Mouse (Mus musculus) forebrain, embryonic 16.5 days (tissue): ENCODE measurements around the gene Prex1. TPM values are rescaled to one million over a fixed set of nuclear protein-coding genes. Genes with fewer than 3 reads are reported as not detected.

Experiments used
- ATAC-seq: fragments of 200-750 bp; cut with Nextera tagmentation; 2 replicates; pipeline ENCODE4 v1.8.0; 2017; ENCODE audit warnings: mild to moderate bottlenecking, moderate library complexity
- H3K27ac ChIP-seq: fragments of 300-500 bp; sonication (generic); 2 replicates; pipeline ENCODE4 v1.5.1; 2014; ENCODE audit warnings: low read length, control low read depth
- H3K27me3 ChIP-seq: fragments of 300-500 bp; sonication (generic); replicated peaks from 2 replicates; pipeline ENCODE4 v1.6.1; 2014; ENCODE audit warnings: low read length; ENCODE audit not compliant: control insufficient read depth, insufficient read depth
- H3K36me3 ChIP-seq: fragments of 300-500 bp; sonication (generic); 2 replicates; pipeline ENCODE4 v1.6.1; 2014; ENCODE audit not compliant: control insufficient read depth, insufficient read depth
- H3K4me1 ChIP-seq: fragments of 300-500 bp; sonication (generic); replicated peaks from 2 replicates; pipeline ENCODE4 v1.6.1; 2014; ENCODE audit warnings: low read length; ENCODE audit not compliant: control insufficient read depth, insufficient read depth
- H3K4me2 ChIP-seq: fragments of 300-500 bp; sonication (generic); 2 replicates; pipeline ENCODE4 v1.6.1; 2014; ENCODE audit warnings: mild to moderate bottlenecking, low read length, control low read depth
- H3K4me3 ChIP-seq: fragments of 300-500 bp; sonication (generic); replicated peaks from 2 replicates; pipeline ENCODE4 v1.5.1; 2014; ENCODE audit warnings: mild to moderate bottlenecking, low read length, control low read depth
- H3K9ac ChIP-seq: fragments of 300-500 bp; sonication (generic); replicated peaks from 2 replicates; pipeline ENCODE4 v1.6.1; 2014; ENCODE audit warnings: low read depth, low read length, control low read depth
- H3K9me3 ChIP-seq: fragments of 300-500 bp; sonication (generic); 2 replicates; pipeline ENCODE4 v1.6.1; 2016; ENCODE audit warnings: low read length; ENCODE audit not compliant: control insufficient read depth
- WGBS: fragments of 180-500 bp; shearing (Covaris S2); extraction: QIAGEN DNeasy Blood & Tissue Kit; methylation state at CpG from one replicate; pipeline ENCODE4 v1.1.7; 2014; 5-methylcytosine and 5-hydroxymethylcytosine counted together
- polyA plus RNA-seq: library from polyadenylated mRNA; unstranded; fragments of >200 nt; fragmentation: Nextera tagmentation; extraction: Ambion mirVana; gene quantifications from 2 replicates; pipeline ENCODE4 v1.2.1, GENCODE M21; 2015

The Prex1 gene
- polyA plus RNA-seq, 1 experiment from 2014 or later: 38.5 TPM

DNA sequence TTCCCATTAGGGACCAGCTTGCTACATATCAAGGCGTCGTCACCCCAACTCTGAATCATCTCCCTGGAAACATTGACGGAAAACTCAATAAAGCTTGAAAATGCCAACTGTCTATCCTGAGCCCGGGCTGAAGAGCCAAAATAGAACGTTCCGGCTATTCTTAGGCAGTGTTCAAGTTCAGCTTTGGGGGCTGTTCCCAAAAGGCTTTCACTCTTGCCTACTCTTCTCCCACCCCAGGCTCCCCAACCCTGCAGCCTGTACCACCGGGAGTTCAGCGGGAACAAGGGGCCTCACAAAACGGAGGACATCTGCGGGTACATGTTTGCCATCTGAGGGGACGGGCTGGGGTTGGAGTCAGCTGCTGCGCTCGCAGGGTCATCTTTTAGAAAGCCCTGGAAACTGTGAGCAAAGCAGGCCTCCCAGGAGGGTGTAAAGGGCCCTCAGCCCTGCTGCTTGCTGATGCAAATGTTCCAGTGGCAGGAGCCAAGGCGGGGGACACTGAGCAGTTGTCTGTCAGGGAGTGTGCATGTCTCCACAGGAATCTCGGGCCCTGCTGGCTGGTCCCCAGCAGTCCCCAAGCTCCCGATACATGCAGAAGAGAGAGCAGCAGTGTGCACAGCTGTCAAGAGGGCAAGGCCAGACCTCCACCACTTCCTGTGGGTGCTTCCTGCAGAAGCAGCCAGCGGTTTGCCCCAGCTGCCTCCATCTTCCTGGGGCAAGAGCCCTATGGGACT, 83.5 kb downstream of the Prex1 start:
- Histone ChIP-seq H3K4me2 (no peak overlapping the region), H3K27ac (no peak overlapping the region), H3K9me3 (no peaks in the 10 kb centered on the region), H3K4me1 (peaks cover 10% of the 10 kb centered on the region; the same call in 1 of the 2 replicates), H3K27me3 (no peaks in the 10 kb centered on the region), H3K9ac (no peak overlapping the region), H3K4me3 (no peak overlapping the region), H3K36me3 (no peaks in the 10 kb centered on the region)
- ATAC-seq: no peak
- 89% methylated on average over 17 of the region's 17 CpGs for WGBS

DNA sequence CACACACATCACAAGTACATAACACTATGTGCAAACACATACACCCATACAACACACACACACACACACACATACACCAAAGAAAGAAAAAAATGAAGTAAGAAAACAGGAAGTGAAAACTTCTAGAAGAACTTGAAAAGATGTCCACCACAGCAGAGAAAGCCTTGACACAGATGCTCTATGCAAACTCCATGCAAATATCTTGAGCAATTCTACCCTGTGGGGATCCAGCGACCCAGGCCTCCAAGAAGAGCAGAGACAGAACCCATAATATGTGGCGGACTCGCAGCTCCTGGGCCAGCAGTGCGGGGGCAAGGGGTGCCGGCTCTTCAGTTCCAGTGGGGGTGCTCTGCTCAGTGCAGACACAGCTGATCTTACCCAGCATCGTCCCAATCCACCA, 86.1 kb downstream of the Prex1 start:
- Histone ChIP-seq H3K9me3 (no peaks in the 10 kb centered on the region), H3K4me1 (peaks cover 12% of the 10 kb centered on the region; the same call in 1 of the 2 replicates), H3K36me3 (no peaks in the 10 kb centered on the region), H3K27ac (no peak overlapping the region), H3K27me3 (no peaks in the 10 kb centered on the region), H3K4me2 (no peak overlapping the region), H3K9ac (no peak overlapping the region), H3K4me3 (no peak overlapping the region)
- no peak for ATAC-seq
- WGBS: 92% methylated on average over 6 of the region's 6 CpGs

DNA sequence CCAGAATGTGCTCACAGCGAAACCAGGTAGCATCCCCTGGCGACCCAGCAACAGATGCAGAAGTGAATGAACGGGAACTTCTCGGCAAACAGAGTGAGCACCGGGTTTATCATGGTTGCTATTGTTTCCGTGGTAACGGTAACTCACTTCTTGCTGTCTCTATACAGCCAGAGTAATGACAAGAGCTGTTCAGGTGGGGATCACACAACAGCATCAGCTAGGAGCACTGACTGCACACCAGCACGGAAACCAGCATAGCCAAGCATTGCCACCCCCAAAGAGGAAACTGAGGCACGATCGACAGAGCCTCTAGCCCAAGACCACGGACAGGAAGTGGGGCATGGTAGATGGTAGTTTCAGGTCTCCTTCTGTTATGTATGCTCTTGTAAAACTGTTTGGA, 88.4 kb downstream of the Prex1 start:
- Histone ChIP-seq H3K27ac (no peak overlapping the region), H3K4me2 (no peak overlapping the region), H3K4me1 (peaks cover 12% of the 10 kb centered on the region; the same call in 1 of the 2 replicates), H3K9me3 (no peaks in the 10 kb centered on the region), H3K27me3 (no peaks in the 10 kb centered on the region), H3K36me3 (no peaks in the 10 kb centered on the region), H3K4me3 (no peak overlapping the region), H3K9ac (no peak overlapping the region)
- no peak for ATAC-seq
- WGBS: 76% methylated on average over 11 of the region's 11 CpGs

DNA sequence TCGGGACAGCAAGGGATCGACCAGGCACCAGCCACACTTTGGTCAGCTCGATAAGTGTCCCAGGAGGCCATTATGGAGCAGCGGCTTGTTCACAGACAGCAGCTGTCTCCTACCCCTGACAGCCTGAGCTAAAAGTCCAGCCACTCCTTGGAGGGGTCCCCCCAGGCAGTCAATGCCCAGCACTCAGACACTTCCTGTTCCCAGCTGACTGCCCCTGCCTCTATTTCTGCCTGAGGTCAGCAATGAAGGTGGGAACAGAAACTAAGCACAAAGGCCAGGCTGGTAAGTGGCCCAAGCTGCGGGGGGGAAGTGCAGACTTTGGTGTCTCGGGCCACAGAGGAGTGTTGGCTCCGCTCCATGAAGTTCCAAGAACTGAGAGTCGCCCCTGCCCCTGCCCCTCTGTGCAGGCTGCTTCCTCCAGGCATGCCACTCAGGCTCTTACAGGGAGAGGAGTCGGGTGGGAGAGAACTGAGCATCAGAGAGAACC, 90.5 kb downstream of the Prex1 start:
- H3K9me3 ChIP-seq: no peaks in the 10 kb centered on the region
- H3K9ac ChIP-seq: no peak overlapping the region
- WGBS: 26% methylated on average over 9 of the region's 9 CpGs
- no peaks in the 10 kb centered on the region for H3K27me3 ChIP-seq
- H3K4me2 ChIP-seq: no peak overlapping the region
- no peak overlapping the region for H3K4me3 ChIP-seq
- H3K4me1 ChIP-seq: peaks cover 12% of the 10 kb centered on the region; the same call in 1 of the 2 replicates
- H3K27ac ChIP-seq: no peak overlapping the region
- H3K36me3 ChIP-seq: no peaks in the 10 kb centered on the region; the same call in 1 of the 2 replicates
- ATAC-seq: peak; percentile 26

DNA sequence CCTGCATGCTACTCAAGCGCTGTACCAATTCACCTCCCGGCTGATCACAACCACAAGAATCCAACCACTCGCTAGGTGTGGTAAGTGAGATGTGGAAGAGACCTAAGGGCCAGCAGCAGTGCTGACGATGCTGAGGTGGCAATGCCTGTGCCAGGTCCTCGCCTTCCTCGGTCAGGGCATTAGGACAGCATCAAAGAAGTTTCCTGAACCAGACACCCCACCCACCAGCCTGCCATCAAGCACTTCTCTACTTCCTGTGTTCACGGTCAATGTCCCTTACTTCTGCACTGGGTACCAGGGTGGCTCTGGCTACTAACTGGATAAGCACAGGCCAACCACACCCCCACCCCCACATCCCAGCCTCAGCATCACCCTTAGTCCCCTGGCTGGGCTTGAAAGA, 91.0 kb downstream of the Prex1 start:
- no peak overlapping the region for H3K4me2 ChIP-seq
- 0 out of 2 replicates have a peak overlapping the region, but pooled peaks have one; percentile 3 for H3K9ac ChIP-seq
- H3K4me3 ChIP-seq: no peak overlapping the region
- no peaks in the 10 kb centered on the region for H3K9me3 ChIP-seq
- no peak for ATAC-seq
- H3K4me1 ChIP-seq: peaks cover 12% of the 10 kb centered on the region; the same call in 1 of the 2 replicates
- H3K27ac ChIP-seq: no peak overlapping the region
- WGBS: 92% methylated on average over 7 of the region's 7 CpGs
- no peaks in the 10 kb centered on the region; the same call in 1 of the 2 replicates for H3K36me3 ChIP-seq
- H3K27me3 ChIP-seq: no peaks in the 10 kb centered on the region

DNA sequence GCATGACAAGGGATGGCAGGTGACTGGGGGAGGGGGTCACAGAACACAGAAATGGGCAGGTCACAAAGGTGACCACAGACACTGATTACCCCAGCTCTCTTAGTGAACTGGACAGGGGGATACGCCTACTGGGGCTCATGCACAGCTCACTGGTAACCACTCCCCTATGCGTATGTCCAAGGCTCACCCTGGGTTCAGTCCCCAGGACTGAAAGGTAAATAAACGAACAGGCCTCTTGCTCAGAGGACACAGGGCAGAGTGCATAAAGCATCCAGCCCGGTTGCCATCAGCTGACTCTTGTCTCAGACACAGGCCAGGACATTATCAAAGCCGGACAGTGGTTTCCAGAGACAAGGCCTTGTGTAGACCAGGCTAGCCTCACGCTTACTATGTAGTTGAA, 91.6 kb downstream of the Prex1 start:
- ATAC-seq: no peak
- H3K36me3 ChIP-seq: no peaks in the 10 kb centered on the region; the same call in 1 of the 2 replicates
- H3K27ac ChIP-seq: no peak overlapping the region
- H3K9me3 ChIP-seq: no peaks in the 10 kb centered on the region
- H3K4me2 ChIP-seq: no peak overlapping the region
- H3K4me1 ChIP-seq: peaks cover 12% of the 10 kb centered on the region; the same call in 1 of the 2 replicates
- no peak overlapping the region for H3K9ac ChIP-seq
- H3K4me3 ChIP-seq: no peak overlapping the region
- H3K27me3 ChIP-seq: no peaks in the 10 kb centered on the region
- WGBS: 93% methylated on average over 6 of the region's 6 CpGs

DNA sequence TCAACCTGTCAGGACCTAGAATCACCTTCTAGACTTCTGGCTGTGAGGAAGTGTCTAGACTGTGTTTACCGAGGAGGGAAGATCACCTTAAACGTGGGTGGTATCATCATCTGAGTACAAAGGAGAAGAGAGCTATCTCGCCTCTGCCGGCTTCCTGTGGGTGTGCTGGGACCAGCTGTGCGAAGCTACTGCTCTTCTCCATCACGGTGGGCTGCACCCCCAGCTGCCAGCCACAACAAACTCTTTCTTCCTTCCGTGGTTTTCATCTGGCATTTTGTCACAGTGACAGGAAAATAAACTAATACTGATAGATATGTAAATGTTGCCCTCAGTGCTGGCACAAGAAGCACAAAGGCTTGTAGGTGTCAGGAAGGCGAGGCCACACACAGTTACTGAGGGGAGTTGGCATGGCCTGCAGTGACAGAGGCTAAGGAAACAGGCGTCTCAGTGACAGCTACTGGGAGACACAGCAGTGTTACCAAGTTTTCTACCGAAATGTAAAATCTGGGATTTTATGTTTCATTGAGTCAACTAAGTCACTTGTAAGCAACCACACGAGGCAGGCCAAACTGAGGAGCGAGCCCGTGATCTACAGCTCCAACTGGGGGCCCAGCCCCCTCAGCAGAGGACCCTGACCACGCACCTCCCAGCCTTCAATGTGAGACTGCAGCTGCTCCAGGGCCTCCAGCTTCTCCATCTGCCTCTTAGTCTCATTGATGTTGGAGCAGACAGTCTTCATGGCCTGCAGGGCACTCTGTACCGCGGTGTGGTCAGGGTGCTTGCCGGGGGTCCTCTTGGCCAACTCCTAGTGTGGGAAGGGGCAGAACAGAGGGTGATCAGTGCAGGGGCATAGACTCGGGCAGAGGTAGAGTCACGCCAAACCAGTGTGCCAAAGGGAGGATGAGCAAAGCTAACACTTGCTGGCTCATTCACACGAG, 92.8 kb downstream of the Prex1 start:
- Histone ChIP-seq H3K9ac (no peak overlapping the region), H3K4me2 (no peak overlapping the region), H3K36me3 (no peaks in the 10 kb centered on the region; the same call in 1 of the 2 replicates), H3K4me1 (peaks cover 12% of the 10 kb centered on the region; the same call in 1 of the 2 replicates), H3K4me3 (no peak overlapping the region), H3K27me3 (no peaks in the 10 kb centered on the region), H3K27ac (peak overlapping the region; percentile 28), H3K9me3 (no peaks in the 10 kb centered on the region)
- WGBS: 67% methylated on average over 20 of the region's 20 CpGs
- ATAC-seq: no peak

DNA sequence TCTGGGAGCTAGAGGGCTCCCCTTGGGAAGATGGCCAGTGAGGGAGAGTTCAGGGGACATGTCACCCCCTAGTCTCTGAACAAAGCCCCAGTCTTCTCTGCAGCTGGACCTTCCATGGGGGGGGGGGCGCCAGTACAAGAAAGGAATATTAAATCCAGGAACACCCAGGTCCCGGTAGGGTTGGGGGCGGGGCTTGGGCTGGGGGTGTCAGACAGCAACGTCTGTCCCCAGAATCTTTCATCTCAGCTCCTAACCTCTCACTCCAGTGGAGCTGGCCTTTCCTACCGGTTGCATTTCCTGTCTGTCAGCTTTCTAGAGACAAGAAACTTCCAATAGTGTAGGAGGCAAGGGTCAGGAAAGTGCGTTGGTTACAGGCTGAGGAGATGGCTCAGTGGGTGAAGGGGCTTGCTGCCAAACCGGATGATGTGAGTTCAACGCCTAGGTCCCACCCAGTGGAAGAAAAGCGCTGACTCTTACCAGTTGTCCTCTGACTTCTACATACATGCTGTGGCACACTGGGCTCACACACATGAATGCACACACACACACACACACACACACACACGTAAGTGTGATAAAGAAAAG, 93.6 kb downstream of the Prex1 start:
- no peak overlapping the region for H3K4me2 ChIP-seq
- H3K4me3 ChIP-seq: no peak overlapping the region
- H3K9me3 ChIP-seq: no peaks in the 10 kb centered on the region
- H3K4me1 ChIP-seq: peaks cover 12% of the 10 kb centered on the region; the same call in 1 of the 2 replicates
- no peaks in the 10 kb centered on the region; the same call in 1 of the 2 replicates for H3K36me3 ChIP-seq
- no peaks in the 10 kb centered on the region for H3K27me3 ChIP-seq
- no peak overlapping the region for H3K27ac ChIP-seq
- no peak overlapping the region for H3K9ac ChIP-seq
- WGBS: 83% methylated on average over 10 of the region's 10 CpGs
- no peak for ATAC-seq
